Mouse (Mus musculus) testis, adult 2 months (tissue): ENCODE measurements at regions not wholly inside any gene's neighbourhood (a gene's known extent, or its start where the extent isn't known, plus 50 kb on each side); places are given as distances from the start of the nearest gene placed in this dataset.

Experiments used
- CTCF ChIP-seq: fragments of 200-500 bp; IDR thresholded peaks from 2 replicates; pipeline ENCODE4 v1.5.1; 2012; ENCODE audit warnings: low read depth, mild to moderate bottlenecking, inconsistent platforms, low read length, moderate library complexity; ENCODE audit not compliant: control insufficient read depth, insufficient read depth, insufficient replicate concordance
- POLR2A ChIP-seq: fragments of 200-500 bp; IDR thresholded peaks from 2 replicates; pipeline ENCODE4 v1.6.1; 2012; ENCODE audit warnings: low read depth, mild to moderate bottlenecking, inconsistent platforms, low read length, moderate library complexity; ENCODE audit not compliant: control insufficient read depth

DNA sequence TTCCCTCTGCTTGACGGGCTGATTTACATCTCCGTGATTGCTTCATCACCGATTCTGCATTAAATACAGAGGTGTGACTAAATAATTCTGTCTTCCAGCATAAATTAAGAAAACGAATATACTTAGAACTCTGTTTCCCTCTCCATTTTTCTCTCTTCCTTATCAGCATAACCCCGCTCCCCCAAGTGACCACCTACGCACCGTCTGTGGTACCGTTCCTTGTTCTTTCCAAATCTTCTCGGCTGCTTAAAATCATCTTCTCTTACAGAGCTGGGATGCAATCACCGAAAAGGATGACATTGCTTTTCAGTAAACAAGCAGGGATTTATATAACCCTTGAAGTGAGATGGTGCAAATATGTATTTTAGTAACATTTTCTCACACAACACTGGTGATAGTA, 224.3 kb upstream of the Sel1l start:
- TF ChIP-seq CTCF, result no peak
- no peak for TF ChIP-seq POLR2A
